Mouse (Mus musculus): ENCODE data around the gene Tnnt2.

Gene Tnnt2

GRCm38 (mm10) chr1:135818481-135819086 lies 17.6 kb upstream of the Tnnt2 start, which contains the start of gene Lad1:
Gene Lad1, plus strand, starts transcription at chr1:135818598.
- ATAC-seq (ENCODE audit: low TSS enrichment): no peak

GRCm38 (mm10) chr1:135820071-135820470 lies 16.1 kb upstream of the Tnnt2 start:
- ATAC-seq (ENCODE audit: low TSS enrichment): no peak

GRCm38 (mm10) chr1:135820736-135821364 lies 15.3 kb upstream of the Tnnt2 start:
- peak; percentile 34; the same call in 1 of the 2 replicates for ATAC-seq (ENCODE audit: low TSS enrichment)

DNA sequence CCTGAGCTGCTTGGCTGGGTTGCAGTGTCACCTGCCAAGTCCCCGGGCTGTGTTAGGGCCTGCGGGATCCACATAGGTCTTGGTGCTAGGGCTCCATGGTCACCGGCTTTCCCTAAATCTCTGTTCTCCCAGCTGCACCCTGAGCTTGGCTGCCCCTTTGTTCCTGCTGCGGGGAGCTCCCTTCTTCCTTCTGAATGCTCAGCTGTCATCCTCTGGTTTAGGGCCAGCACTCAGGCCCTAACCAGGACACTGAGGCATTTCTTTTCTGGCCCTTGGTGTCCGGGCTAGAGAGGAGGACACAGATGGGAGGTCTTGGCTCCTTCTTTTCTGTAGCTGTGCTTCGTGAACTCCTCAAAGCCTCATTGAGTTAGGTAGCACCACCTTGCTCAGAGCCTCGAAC lies 14.4 kb upstream of the Tnnt2 start:
- no peak for ATAC-seq (ENCODE audit: low TSS enrichment)

DNA sequence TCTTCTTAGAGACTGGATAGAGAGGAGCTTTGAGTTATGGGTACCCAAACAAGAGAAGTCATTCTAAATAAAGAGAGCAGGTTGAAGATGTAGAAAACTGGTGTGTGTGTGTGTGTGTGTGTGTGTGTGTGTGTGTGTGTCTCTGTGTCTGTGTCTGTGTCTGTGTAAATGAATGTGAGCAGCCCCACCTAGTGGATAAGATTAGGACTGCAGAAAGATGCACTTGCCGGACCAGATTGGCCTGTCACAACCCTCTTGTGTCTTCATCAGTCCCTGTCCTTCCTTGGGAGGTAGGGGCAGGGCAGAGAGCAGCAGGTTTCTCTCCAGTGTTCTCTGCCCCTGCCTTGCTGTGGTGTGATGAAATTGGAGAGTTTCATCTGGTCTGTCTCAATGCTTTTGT lies 7.2 kb upstream of the Tnnt2 start:
- ATAC-seq (ENCODE audit: low TSS enrichment): peak; percentile 63

GRCm38 (mm10) chr1:135834206-135834859 lies 1.8 kb upstream of the Tnnt2 start:
- ATAC-seq (ENCODE audit: low TSS enrichment): peak; percentile 54; the same call in 1 of the 2 replicates

DNA sequence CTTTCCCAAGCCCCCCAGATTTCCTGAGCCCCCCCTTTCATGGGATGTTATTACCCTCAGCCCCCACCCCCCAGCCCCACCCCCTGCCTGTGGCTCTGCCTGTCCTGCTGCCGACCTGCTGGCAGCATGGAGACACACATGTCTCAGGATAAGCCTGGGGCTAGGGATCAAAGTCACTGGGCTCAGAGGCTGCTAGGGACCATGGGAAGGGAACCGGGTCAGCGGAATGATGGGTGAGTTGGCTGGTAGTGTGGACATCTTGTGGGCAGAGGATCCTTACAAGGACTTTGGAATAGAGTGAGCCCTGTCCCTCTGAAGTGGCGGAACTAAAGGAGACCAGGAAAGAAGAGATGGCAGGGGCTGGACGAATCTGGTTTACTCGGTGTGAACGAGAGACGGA lies 1.2 kb upstream of the Tnnt2 start:
- ATAC-seq (ENCODE audit: low TSS enrichment): no peak

DNA sequence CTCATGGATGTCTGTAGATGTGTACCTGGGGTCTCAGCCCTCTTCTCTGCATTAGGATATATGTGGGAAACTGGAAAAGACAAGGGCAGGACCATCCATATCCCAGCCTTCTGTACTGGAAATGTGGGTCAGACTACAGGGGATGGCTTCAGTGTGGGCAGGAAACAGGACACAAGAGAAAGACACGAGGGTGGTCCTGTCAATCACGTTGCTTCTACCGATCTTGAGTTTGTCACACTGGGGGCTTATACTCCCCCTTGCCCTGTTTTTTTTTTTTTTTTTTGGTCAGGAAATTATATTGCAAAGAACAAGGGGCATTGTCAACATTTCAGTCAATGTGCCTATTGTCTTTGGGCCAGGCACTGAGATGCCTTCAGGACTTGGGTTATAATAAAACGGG lies 2.5 kb downstream of the Tnnt2 start:
- ATAC-seq (ENCODE audit: low TSS enrichment): no peak

DNA sequence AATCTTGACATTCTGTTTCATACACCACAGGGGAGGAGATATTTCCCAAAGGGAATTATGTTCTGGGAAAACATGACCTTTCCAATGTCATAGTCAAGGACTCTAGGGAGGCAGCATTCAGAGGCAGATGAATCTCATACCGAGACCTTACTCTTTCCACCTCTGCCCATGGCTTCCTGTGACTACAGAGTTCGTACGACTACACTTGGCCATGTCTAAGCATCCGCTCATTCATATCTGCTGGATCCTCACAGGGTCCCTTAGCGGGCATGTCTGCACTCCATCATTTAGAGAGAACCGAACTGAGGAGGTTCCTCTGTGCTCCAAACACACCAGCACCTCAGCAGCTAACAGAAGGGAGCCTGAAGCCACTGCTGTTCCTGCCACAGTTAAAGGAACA lies 2.9 kb downstream of the Tnnt2 start:
- ATAC-seq (ENCODE audit: low TSS enrichment): no peak

DNA sequence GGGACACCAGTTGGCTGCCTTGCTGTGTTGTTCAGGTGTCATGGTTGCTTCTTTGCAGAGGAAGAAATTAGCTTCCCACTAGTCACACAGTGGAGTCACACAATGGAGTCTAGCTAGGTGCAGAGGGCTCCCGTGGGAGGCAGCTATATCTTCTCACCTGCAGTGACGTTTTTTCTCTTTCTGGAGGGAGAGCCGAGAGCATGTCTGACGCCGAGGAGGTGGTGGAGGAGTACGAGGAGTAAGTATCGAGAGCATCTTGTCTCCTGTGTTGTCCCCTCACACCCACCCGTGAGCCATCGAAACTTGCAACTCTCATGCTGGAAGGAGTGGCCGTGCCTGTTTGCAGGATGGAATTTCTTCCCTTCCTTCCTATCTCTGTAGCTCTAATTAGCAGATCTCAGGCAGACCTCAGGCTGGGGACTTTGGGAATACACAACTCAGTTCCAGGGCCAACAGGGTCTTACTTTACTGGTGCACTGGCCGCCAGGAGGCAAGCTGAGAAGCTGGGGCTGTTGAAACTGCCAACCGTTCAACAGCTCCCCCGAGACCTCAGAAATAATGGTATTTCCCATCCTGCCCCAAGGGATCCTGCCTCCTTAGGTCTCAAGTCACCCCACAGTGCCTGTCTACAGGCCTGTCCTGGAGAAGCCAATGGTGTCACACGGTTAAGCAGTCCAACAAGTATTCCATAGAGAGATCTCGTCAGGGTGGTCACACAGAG lies 4.7 kb downstream of the Tnnt2 start:
- ATAC-seq (ENCODE audit: low TSS enrichment): peak; percentile 65

DNA sequence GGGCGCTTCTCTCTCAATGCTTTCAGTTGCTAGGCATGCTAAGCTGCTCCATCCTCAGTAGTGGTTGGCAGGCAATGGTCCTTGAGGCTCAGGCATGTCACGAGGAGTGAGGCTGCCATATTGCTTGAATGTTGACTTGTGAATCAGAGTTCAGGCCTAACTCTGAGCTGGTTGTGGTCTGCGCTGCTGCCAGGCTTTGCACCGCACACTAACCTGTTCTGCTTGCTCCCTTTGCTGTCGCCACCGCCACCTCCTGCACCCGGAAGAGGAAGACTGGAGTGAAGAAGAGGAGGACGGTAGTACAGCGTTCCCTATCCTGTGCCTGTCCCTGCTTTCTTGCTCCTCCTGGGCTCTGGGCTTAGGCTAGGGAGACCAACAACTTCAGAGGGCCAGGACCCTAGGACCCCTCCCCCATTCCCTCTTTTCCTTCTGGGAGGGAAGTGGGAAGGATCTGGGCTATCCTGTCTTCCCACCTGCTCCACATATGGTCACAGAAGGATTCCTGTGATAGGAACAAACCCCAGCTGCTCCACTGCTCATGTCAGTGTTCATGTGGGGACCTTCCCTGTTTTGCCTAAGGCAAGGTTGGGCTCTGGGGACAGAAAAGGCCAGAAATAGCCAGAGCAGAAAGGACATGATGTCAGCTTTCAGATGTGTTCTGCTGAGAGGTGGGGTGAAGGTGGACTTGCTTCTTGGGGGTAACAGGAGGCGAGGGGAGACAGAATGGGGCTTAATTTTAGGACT lies 7.5 kb downstream of the Tnnt2 start:
- ATAC-seq (ENCODE audit: low TSS enrichment): no peak

DNA sequence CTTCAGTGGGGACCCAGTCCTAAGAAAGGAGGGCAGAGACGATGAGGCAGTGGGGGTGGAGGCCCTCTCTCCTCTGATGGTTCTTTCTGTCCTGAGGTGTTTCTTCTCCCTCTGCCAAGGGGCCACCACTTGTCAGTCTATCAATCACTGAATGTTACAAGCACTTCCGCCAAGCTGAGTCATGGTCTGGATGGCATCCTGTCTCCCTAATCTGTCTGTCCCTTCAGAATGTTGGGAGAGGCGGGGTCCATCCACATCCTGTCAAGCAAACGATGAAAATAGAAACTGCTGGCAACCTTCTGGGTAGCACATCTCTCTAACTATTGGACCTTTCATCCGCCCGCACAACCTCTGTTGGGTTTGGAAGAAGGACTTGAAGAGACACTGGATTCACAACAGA lies 8.3 kb downstream of the Tnnt2 start:
- no peak for ATAC-seq (ENCODE audit: low TSS enrichment)

DNA sequence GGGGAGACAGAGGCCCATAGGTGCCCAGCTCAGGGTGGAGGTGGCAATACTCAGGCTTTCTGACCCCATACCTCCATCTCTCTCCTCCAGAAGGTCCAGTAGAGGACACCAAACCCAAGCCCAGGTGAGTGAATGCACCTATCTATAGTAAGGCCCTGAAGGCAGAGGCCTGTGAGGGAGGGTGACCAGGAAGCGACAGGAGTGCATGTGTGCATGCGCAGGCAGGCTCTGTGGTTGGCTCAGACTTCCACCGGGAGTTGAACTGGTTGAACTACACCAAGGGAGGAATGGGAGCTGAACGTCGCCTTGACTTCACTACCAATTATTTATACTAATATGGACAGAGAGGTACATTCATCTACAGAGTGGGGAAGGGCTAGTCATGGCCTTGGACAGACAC lies 10.5 kb downstream of the Tnnt2 start:
- ATAC-seq (ENCODE audit: low TSS enrichment): no peak

DNA sequence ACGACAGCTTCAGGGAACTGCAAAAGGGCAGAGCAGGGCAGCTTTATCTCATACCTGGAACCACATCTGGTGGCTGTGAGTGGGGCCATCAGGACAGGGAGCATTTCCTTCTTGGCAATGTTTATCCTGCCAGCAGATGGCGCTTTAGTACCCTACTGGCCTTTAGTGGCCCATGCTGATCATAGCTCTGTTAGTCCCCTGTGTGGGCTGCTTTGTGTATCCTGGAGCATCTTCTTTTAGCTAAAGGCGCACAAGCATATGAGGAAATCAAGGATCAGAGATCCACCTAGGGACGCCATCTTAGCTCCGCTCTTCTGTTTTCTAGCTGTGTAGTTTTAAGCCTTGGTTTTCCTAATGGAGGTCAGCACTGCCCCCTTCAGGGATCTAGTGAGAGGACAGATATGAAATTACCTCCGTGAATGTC lies 11.0 kb downstream of the Tnnt2 start:
- peak; percentile 76 for ATAC-seq (ENCODE audit: low TSS enrichment)

DNA sequence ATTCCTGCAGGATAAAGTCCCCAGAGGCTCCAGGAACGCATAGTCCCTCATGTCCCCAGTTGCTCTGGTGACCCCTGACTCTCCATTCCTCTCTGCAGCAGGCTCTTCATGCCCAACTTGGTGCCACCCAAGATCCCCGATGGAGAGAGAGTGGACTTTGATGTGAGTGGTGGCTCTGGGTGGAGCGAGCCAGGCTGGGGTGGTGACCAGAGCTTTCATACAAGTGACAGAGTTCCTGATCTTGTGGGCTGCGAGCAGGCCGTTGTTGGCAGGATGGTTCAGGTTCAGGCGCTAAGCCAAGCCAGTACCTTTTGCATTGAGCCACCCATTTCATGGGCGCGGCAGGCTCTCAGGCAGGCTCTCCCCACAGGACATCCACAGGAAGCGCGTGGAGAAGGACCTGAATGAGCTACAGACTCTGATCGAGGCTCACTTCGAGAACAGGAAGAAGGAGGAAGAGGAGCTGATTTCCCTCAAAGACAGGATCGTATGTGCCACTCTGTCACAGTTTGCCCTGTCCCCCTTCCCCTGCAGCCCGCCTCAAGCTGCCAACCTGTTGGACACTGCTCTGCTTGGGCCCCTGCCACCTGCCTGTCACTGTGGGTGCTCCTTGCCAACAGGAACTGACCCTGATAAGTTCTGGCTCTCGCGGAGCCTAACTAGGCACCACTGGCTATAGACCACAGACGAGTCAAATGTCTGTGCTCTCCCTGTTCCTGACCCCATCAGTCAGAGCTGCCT lies 11.6 kb downstream of the Tnnt2 start:
- no peak for ATAC-seq (ENCODE audit: low TSS enrichment)

- no peak for ATAC-seq (ENCODE audit: low TSS enrichment)
Measured at GRCm38 (mm10) chr1:135850722-135851512, 14.8 kb downstream of the Tnnt2 start.

- peak; percentile 66 for ATAC-seq (ENCODE audit: low TSS enrichment)
Measured at GRCm38 (mm10) chr1:135852044-135852756, 16.0 kb downstream of the Tnnt2 start.

DNA sequence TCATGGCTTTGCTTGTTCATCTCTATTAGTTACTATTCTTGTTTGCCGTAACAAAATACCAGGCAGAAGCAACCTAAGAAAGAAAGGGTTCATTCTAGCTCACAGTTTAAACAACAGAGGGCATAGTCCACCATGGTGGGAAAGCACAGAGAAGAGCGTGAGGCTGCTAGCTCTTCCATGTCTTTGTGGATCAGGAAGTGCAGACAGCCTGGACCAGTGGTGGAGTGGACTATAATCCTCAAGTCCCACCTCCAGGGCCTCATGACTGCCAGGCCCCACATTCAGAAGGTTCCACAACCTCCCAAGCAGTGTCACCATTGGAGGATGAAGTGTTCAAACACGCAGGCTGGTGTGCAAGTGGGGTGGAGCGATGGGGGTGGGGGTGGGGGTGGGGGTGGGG lies 17.0 kb downstream of the Tnnt2 start:
- no peak for ATAC-seq (ENCODE audit: low TSS enrichment)

DNA sequence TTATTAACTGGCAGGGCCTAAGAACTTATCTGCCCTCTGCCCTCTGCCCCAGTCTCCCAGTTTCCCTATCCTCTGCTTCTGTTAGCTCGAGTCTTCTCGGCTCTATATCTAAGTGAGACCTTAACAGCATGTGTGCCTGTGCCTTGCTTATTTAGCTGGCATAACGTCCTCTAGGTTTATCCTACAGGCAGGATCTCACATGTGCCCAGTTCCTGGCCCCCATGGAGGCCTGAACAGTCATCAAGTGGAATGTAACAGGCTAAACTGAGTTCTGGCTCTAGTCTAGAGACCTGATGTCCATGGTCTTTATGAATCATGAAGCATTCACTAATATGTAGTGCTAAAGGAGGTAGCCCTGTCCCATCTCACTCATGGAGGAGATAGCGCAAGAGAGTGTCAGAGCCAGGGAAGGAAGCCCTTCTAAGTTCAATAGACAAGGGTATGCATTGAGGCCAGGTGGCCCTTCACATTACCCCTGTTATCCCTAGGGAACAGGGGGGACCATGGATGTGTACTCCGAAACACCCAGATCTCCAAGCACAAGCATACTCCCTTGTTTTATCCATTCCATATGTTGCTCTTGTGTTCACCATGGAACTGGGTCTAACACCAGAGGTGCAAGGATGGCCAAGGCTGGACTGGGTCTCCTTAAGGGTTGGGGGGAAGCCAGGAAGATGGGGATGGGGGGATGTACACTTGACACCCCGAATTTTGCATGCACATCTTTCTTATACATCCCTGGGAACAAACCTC lies 18.6 kb downstream of the Tnnt2 start:
- no peak for ATAC-seq (ENCODE audit: low TSS enrichment)

Measured in frontal cortex, adult (tissue).